Mouse (Mus musculus) CD8-positive naive resting alpha-beta T cell, adult 57 days (primary cell): ENCODE results near the gene Klhl1. TPM values are rescaled to one million over a fixed set of nuclear protein-coding genes. Genes with fewer than 3 reads are reported as not detected.

ENCODE experiments used
- total RNA-seq: library from RNA; stranded (reverse); gene quantifications from one replicate; pipeline ENCODE4 v1.2.4, GENCODE M21; 2023

The Klhl1 gene
- total RNA-seq: not detected

GRCm38 (mm10) chr14:96518954-96519682, at the start of gene Klhl1:
Klhl1 (minus strand) TSS chr14:96519102.

